Mouse (Mus musculus) midbrain, embryonic 13.5 days (tissue): ENCODE measurements around the gene Atp13a1. TPM values are rescaled to one million over a fixed set of nuclear protein-coding genes. Genes with fewer than 3 reads are reported as not detected.

ENCODE experiments used
- ATAC-seq: fragments of 200-750 bp; cut with Nextera tagmentation; 2 replicates; pipeline ENCODE4 v1.8.0; 2017; ENCODE audit warnings: mild to moderate bottlenecking, moderate TSS enrichment, moderate library complexity
- H3K27ac ChIP-seq: fragments of 300-500 bp; sonication (generic); 2 replicates; pipeline ENCODE4 v1.5.1; 2015; ENCODE audit warnings: inconsistent platforms, mild to moderate bottlenecking, moderate library complexity
- H3K27me3 ChIP-seq: fragments of 300-500 bp; sonication (generic); 2 replicates; pipeline ENCODE4 v1.6.1; 2015; ENCODE audit warnings: mild to moderate bottlenecking, inconsistent platforms
- H3K36me3 ChIP-seq: fragments of 300-500 bp; sonication (generic); 2 replicates; pipeline ENCODE4 v1.6.1; 2015; ENCODE audit warnings: mild to moderate bottlenecking, inconsistent platforms
- H3K4me1 ChIP-seq: fragments of 300-500 bp; sonication (generic); replicated peaks from 2 replicates; pipeline ENCODE4 v1.6.1; 2015; ENCODE audit warnings: inconsistent platforms
- H3K4me2 ChIP-seq: fragments of 300-500 bp; sonication (generic); replicated peaks from 2 replicates; pipeline ENCODE4 v1.6.1; 2015; ENCODE audit warnings: moderate library complexity, mild to moderate bottlenecking, inconsistent platforms
- H3K4me3 ChIP-seq: fragments of 300-500 bp; sonication (generic); replicated peaks from 2 replicates; pipeline ENCODE4 v1.5.1; 2015; ENCODE audit warnings: mild to moderate bottlenecking, inconsistent platforms
- H3K9ac ChIP-seq: fragments of 300-500 bp; sonication (generic); replicated peaks from 2 replicates; pipeline ENCODE4 v1.6.1; 2015; ENCODE audit warnings: mild to moderate bottlenecking, inconsistent platforms
- H3K9me3 ChIP-seq: fragments of 300-500 bp; sonication (generic); 2 replicates; pipeline ENCODE4 v1.6.1; 2016; ENCODE audit warnings: mild to moderate bottlenecking, inconsistent platforms
- WGBS: fragments of 180-500 bp; shearing (Covaris S2); methylation state at CpG from one replicate; pipeline ENCODE4 v1.1.7; 2015; 5-methylcytosine and 5-hydroxymethylcytosine counted together
- polyA plus RNA-seq: library from polyadenylated mRNA; unstranded; fragments of >200 nt; fragmentation: Nextera tagmentation; extraction: Ambion mirVana; gene quantifications from 2 replicates; pipeline ENCODE4 v1.2.1, GENCODE M21; 2015

Atp13a1 gene
- 46.6 and 49.0 TPM in 2 replicates for polyA plus RNA-seq

DNA sequence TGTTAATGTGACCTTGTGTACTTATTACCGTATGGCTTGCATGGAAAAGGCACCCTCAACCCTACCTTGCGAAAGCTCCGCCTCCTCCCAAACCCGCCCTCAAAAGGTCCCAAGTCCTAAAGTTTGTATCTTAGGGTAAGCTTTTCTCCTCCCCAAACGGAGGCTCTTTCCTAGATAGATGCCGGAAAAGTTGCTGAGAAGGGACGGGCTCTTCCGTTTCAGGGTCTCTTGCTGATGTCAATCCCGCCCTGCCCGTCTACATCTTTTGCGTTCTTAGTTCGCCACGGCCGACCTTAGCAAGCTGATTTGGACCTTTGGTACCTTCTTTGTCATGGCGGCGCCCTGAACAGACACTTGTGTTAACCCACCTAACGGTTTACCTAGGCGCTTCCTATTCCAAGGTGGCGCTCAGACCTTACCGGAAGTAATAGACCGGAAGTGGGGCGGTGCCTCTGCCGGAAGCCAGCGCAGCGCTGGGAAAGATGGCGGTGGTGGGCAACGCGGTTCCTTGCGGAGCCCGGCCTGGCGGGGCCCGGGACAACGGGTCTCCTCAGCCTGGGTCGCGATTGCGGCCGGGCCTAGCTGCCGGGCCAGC, at the start of gene Atp13a1, which contains the start of gene Zfp866:
Gene Atp13a1 (plus strand): TSS at position 391 of the 595 bp plus-strand sequence.
Gene Zfp866 (minus strand): TSS at position 406 of the 595 bp plus-strand sequence.
- peak; percentile 97 for ATAC-seq
- peak within 1 kb of the TSS; percentile 100 for H3K4me3 ChIP-seq
- H3K36me3 ChIP-seq = peaks cover 27% of the 10 kb centered on the region
- peak within 1 kb of the TSS; percentile 82 for H3K27ac ChIP-seq
- H3K9ac ChIP-seq = peak within 1 kb of the TSS; percentile 99
- H3K4me1 ChIP-seq = peaks cover 27% of the 10 kb centered on the region
- H3K9me3 ChIP-seq = no peaks in the 10 kb centered on the region
- WGBS = under 1% methylated on average over 38 of the region's 38 CpGs
- H3K4me2 ChIP-seq = peak within 1 kb of the TSS; percentile 82
- no peaks in the 10 kb centered on the region for H3K27me3 ChIP-seq

DNA sequence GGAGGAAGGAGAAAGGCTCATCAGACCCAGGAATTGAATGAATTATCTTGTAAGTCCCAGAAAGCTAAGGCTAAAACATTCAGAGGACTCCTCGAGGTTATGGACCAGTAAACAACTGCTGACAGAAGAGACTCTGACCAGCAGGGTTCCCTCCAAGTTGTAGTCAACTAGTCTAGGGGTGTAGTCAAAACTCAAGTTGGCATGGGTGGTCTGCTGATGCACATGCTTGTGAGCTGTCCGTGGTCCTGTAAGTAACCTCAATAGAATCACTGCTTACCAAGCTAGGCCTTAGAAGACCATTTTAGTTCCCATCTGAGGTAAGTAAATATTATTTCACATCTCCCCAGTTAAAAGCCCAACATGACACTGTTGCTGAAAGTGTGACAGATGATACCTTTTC, 49.7 kb upstream of the Atp13a1 start:
- H3K27me3 ChIP-seq = no peaks in the 10 kb centered on the region
- peaks cover 23% of the 10 kb centered on the region for H3K36me3 ChIP-seq
- no peaks in the 10 kb centered on the region for H3K4me1 ChIP-seq
- 82% methylated on average over 2 of the region's 2 CpGs for WGBS
- ATAC-seq = no peak
- no peaks in the 10 kb centered on the region for H3K9me3 ChIP-seq
- no peak overlapping the region for H3K9ac ChIP-seq
- H3K4me2 ChIP-seq = no peak overlapping the region
- H3K27ac ChIP-seq = no peak overlapping the region
- no peak overlapping the region for H3K4me3 ChIP-seq

DNA sequence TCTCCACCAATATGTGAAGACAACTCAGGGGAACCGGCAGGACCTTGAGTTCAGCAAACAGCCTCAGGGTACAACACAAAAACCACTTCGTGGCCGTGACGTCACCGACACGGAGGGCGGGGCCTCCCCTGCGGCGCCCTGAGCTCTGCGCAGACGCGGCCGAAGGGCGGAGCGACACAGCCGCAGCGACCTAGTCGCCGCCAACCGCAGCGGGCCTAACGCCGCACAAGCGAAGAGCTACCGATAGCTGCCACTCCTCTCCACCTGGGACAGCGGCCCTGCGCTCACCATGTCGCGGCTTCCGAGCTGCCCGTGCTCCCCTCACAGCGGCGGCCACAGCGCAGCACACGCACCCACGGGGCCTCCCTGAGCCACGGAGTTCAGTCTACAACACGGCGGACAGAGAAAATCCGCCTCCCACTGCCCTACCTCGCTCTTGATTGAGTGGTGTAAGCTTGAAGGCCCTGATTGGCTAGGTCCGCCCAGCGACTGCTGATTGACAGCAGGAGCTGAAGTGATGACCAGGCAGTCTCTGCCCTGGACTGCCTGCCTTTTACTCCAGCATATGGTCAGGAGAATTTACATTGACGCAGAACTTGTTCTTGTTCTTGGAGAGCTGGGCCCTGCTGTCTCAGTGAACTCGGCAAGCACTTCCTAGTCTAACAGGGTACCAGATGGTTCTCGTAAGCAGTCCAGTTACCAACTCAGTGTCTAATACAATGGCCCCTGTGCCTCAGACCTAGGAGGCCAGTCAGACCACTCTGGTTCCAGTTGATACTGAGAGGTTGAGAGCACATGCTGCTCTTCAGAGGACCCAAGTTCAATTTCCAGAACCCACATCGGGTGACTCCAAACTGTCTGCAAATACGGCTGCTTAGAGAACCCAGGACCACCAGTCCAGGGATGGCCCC, 41.2 kb upstream of the Atp13a1 start, which contains the start of gene Zfp963:
Gene Zfp963 (minus strand): TSS at position 427 of the 911 bp plus-strand sequence.
- 3% methylated on average over 48 of the region's 48 CpGs for WGBS
- Histone ChIP-seq H3K9me3 (no peaks in the 10 kb centered on the region), H3K36me3 (no peaks in the 10 kb centered on the region; the same call in 1 of the 2 replicates), H3K4me3 (peak within 1 kb of the TSS; percentile 70), H3K27me3 (no peaks in the 10 kb centered on the region), H3K4me2 (peak within 1 kb of the TSS; percentile 51), H3K4me1 (peaks cover 24% of the 10 kb centered on the region), H3K27ac (peak within 1 kb of the TSS; percentile 99), H3K9ac (peak within 1 kb of the TSS; percentile 81)
- peak; percentile 100 for ATAC-seq

DNA sequence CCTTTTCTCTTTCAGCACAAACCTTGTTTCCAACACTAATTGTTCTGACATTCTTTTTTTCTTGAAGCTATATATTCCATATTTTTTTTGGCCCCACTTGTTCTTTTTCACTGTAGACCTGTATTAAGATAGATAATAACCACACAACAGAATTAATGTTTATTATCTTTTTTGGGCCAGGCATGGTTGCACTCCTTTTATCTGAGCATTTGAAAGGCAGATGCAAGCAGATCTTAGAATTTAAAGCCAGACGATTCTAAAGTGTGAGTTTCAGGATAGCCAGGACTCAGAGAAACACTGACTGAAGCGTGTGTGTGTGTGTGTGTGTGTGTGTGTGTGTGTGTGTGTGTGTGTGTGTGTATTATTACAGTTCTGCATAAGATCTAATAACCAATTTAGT, 38.5 kb upstream of the Atp13a1 start:
- 90% methylated on average over 2 of the region's 2 CpGs for WGBS
- no peak overlapping the region for H3K4me2 ChIP-seq
- peaks cover 13% of the 10 kb centered on the region for H3K36me3 ChIP-seq

DNA sequence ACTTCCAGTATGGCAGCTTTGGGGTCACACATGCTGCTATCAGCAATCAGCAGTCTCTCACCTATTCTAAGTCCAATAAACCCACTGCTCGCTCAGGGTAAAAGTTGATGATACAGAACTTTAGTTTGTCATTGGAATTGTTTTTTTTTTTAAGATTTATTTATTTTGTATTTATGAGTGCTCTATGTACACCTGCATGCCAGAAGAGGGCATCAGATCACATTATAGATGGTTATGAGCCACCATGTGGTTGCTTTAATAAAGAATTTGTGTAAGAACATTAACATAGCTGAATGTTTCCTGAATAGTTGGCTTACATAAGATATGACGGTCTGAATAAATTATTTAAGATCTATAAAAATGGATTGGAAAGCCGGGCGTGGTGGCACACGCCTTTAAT, 32.6 kb upstream of the Atp13a1 start:
- H3K4me2 ChIP-seq = no peak overlapping the region
- H3K27ac ChIP-seq = no peak overlapping the region
- H3K36me3 ChIP-seq = peaks cover 49% of the 10 kb centered on the region
- no peak overlapping the region for H3K9ac ChIP-seq
- no peak overlapping the region for H3K4me3 ChIP-seq
- no peaks in the 10 kb centered on the region for H3K9me3 ChIP-seq
- WGBS = 95% methylated on average over 5 of the region's 5 CpGs
- H3K27me3 ChIP-seq = no peaks in the 10 kb centered on the region
- no peaks in the 10 kb centered on the region for H3K4me1 ChIP-seq
- ATAC-seq = no peak

More for the DNA sequence above, 38.5 kb upstream of the Atp13a1 start:
- H3K4me1 ChIP-seq = peaks cover 24% of the 10 kb centered on the region
- H3K27me3 ChIP-seq = no peaks in the 10 kb centered on the region
- H3K27ac ChIP-seq = no peak overlapping the region
- no peaks in the 10 kb centered on the region for H3K9me3 ChIP-seq
- H3K4me3 ChIP-seq = no peak overlapping the region
- H3K9ac ChIP-seq = no peak overlapping the region
- no peak for ATAC-seq

DNA sequence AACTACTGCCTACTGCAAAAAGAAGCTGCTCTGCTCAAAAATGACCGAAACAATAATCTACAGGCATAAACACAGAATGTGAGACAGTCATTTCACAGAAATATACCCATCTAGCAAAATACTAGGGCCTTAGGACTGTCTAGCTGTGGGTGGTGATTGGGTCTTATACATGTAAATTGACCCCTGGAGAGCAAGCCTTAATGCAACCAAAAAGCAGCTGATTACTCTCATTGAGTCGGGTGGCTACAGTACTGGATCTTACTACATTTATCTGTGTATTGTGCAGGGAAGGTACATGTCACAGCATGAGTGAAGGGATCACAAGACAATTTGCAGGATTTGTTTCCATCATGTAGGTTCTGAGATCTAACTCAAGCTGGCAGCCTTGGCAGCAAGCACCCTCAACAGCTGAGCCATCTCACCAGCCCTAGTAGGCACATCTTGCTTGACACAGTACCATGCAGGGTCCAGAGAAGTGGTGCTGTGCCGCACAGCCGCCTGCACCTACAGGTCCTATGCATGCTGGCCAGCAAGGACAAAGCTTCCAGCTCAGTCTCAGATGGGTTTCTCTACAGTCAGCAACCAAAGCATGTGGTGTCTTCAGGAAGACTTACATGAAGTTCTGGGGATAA, 29.0 kb upstream of the Atp13a1 start:
- 95% methylated on average over 4 of the region's 4 CpGs for WGBS
- H3K4me2 ChIP-seq = no peak overlapping the region
- no peak overlapping the region for H3K4me3 ChIP-seq
- no peak overlapping the region for H3K27ac ChIP-seq
- H3K36me3 ChIP-seq = peaks cover 73% of the 10 kb centered on the region
- no peak for ATAC-seq
- H3K9ac ChIP-seq = no peak overlapping the region
- 0 out of 2 replicates have a peak, but pooled peaks cover 6% of the 10 kb centered on the region for H3K9me3 ChIP-seq
- no peaks in the 10 kb centered on the region for H3K27me3 ChIP-seq
- no peaks in the 10 kb centered on the region for H3K4me1 ChIP-seq

DNA sequence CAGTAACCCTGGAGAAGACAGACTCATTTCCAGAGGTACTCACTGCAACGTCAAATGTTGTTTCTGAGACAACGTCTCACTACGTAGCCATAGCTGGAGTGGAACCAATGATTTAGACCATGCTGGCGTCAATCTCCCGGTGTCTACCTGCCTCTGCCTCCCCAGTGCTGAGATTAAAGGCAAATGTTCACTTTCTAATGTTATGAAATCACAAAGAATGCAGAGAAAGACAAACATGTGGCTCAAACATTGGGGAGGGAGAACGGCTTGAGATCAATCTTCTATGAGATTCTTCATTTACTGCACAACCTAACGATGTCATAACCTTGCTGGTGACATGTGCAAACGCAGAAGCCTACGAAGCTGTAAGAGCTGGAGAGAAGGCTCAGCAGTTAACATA, 19.7 kb upstream of the Atp13a1 start:
- no peaks in the 10 kb centered on the region for H3K27me3 ChIP-seq
- H3K27ac ChIP-seq = no peak overlapping the region
- no peak overlapping the region for H3K9ac ChIP-seq
- no peak for ATAC-seq
- H3K9me3 ChIP-seq = no peaks in the 10 kb centered on the region
- WGBS = 91% methylated on average over 9 of the region's 9 CpGs
- no peak overlapping the region for H3K4me2 ChIP-seq
- H3K36me3 ChIP-seq = peaks cover 35% of the 10 kb centered on the region
- no peak overlapping the region for H3K4me3 ChIP-seq
- H3K4me1 ChIP-seq = peaks cover 30% of the 10 kb centered on the region

DNA sequence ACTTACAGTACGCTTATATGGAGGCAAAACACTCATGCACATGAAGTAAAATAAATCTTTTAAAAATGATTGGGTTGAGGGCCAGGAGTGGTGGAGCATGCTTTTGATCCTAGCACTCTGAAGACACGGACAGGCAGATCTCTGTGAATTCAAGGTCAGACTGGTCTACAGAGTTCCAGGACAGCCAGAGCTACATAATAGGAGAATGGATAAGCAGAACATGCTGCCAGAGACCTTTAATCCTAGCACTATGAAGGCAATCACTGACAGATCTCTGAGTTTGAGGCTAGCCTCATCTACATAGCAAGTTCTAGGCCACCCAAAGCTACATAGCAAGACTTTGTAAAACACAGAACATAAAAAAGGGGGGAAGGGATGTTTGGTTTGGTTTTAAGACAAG, 18.9 kb upstream of the Atp13a1 start:
- no peak overlapping the region for H3K27ac ChIP-seq
- H3K4me3 ChIP-seq = no peak overlapping the region
- H3K4me2 ChIP-seq = peak overlapping the region; percentile 24
- no peaks in the 10 kb centered on the region for H3K9me3 ChIP-seq
- ATAC-seq = no peak
- peaks cover 30% of the 10 kb centered on the region for H3K4me1 ChIP-seq
- H3K36me3 ChIP-seq = peaks cover 26% of the 10 kb centered on the region
- 92% methylated on average over 2 of the region's 2 CpGs for WGBS
- no peak overlapping the region for H3K9ac ChIP-seq
- H3K27me3 ChIP-seq = no peaks in the 10 kb centered on the region

DNA sequence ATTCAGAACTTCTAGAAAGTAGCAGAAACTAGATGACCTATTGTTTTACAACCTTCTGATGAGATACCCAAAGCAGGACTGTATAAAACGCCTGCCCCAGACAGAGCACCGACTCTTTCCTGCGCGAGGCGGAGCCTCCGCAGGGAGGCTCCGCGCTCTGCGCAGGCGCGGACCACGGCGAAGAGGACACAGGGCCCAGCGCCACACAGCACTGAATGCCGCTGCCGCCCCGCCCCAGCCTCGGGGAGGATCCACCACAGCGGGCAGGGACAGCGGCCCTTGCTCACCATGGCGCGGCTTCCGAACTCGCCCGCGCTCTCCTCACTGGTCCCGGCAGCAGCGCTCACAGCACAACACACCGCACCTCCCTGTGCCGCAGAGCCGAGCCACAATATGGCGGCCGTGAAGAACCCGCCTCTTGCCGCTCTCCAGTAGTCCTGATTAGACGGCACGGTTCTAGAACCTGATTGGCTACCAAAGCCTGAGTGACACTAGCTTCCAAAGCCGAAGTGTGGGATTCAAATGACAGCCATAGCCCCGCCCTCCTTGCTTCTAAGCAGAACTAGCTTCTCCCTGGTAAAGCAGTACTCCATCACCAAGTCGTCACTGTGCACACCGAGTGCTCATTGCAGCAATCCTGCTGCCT, 16.3 kb upstream of the Atp13a1 start, which contains the start of gene Gm20422:
Gene Gm20422 (minus strand): TSS at position 384 of the 646 bp plus-strand sequence.
- no peaks in the 10 kb centered on the region for H3K9me3 ChIP-seq
- ATAC-seq = peak; percentile 99
- H3K4me3 ChIP-seq = peak within 1 kb of the TSS; percentile 75
- H3K4me2 ChIP-seq = peak within 1 kb of the TSS; percentile 73
- peak within 1 kb of the TSS; percentile 100 for H3K27ac ChIP-seq
- no peaks in the 10 kb centered on the region for H3K27me3 ChIP-seq
- peaks cover 2% of the 10 kb centered on the region for H3K36me3 ChIP-seq
- peaks cover 30% of the 10 kb centered on the region for H3K4me1 ChIP-seq
- under 1% methylated on average over 40 of the region's 41 CpGs for WGBS
- H3K9ac ChIP-seq = peak within 1 kb of the TSS; percentile 91

DNA sequence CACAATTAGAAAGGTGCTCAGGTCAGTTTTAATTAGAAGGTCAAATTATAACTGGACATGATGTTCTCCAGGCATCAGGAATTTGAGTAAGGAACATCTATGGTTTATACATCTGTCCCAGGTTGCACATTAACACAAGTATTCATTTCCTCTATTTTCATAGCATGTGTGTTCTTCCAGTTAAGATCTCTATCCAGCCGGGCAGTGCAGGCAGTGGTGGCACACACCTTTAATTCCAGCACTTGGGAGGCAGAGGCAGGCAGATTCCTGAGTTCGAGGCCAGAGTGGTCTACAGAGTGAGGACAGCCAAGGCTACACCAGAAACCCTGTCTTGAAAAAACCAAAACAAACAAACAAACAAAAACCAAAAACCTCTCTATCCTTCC, 15.8 kb upstream of the Atp13a1 start:
- H3K27me3 ChIP-seq = no peaks in the 10 kb centered on the region
- no peak overlapping the region for H3K9ac ChIP-seq
- peak overlapping the region; percentile 43 for H3K4me2 ChIP-seq
- H3K36me3 ChIP-seq = no peaks in the 10 kb centered on the region
- peak overlapping the region; percentile 100 for H3K27ac ChIP-seq
- H3K4me1 ChIP-seq = peaks cover 30% of the 10 kb centered on the region
- ATAC-seq = no peak; the same call in 1 of the 2 replicates
- WGBS = 65% methylated on average over 2 of the region's 2 CpGs
- no peaks in the 10 kb centered on the region for H3K9me3 ChIP-seq
- peak overlapping the region; percentile 75 for H3K4me3 ChIP-seq

DNA sequence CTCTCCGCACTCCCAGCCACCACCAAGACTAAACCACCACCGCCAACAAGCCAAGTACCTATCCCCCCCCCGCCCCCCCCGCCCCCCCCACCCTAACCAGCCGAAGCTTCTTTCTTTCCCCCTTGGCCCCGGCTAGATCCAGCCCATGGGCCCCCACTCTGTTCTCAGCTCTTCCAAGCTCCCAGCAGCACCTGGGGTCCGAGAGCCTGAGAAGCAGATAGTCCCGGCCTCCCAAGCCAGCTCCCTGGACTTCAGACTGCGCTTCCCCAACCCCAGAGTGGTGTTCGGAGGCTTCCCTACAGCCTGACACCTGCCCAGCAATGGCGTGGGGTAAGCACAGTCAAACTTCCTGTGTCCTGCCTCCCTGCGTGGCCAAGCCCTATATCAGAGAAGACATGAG, 13.9 kb upstream of the Atp13a1 start:
- peaks cover 20% of the 10 kb centered on the region for H3K4me1 ChIP-seq

More for the DNA sequence above, 13.9 kb upstream of the Atp13a1 start:
- Histone ChIP-seq H3K4me3 (no peak overlapping the region), H3K36me3 (no peaks in the 10 kb centered on the region), H3K9ac (no peak overlapping the region), H3K27ac (no peak overlapping the region), H3K27me3 (no peaks in the 10 kb centered on the region), H3K4me2 (no peak overlapping the region), H3K9me3 (no peaks in the 10 kb centered on the region)
- 75% methylated on average over 8 of the region's 12 CpGs for WGBS
- no peak for ATAC-seq
